8 mouse cellular contexts compared by ENCODE assay signal in genomic region chr9:98600094-98600493, GRCm38 (mm10). TPM values are rescaled to one million over a fixed set of nuclear protein-coding genes. Genes with fewer than 3 reads are reported as not detected.
DNase-seq lines count a peak whose midpoint lies in the region; ATAC-seq and TF ChIP-seq lines count a peak whose summit lies in the region.

No protein-coding gene starts in this region.

- no peak overlapping the region for H3K4me3 ChIP-seq in heart, embryonic 12.5 days
- H3K4me3 ChIP-seq in heart, adult 2 months, result no peak overlapping the region
- H3K4me3 ChIP-seq in E14TG2a.4 (replicated peaks; ENCODE audit: low read length), result peak overlapping the region; percentile 97
- H3K4me3 ChIP-seq in forebrain, embryonic 13.5 days, result peak overlapping the region; percentile 92; the same call in 1 of the 2 replicates
- H3K4me3 ChIP-seq in liver, postnatal 0 days (ENCODE audit: low read depth, low read length), result peak overlapping the region; percentile 93; the same call in 1 of the 2 replicates

- no peaks in the 10 kb centered on the region; the same call in 1 of the 2 replicates for H3K79me2 ChIP-seq in heart, adult 2 months (replicated peaks; ENCODE audit: control insufficient read depth, insufficient read depth, low read length)

- H3K9me3 ChIP-seq in heart, embryonic 12.5 days (replicated peaks), result peaks cover 4% of the 10 kb centered on the region; the same call in 1 of the 2 replicates
- H3K9me3 ChIP-seq in E14TG2a.4 (ENCODE audit: low read length), result 0 out of 2 replicates have a peak, but pooled peaks cover 4% of the 10 kb centered on the region
- no peaks in the 10 kb centered on the region for H3K9me3 ChIP-seq in forebrain, embryonic 13.5 days (replicated peaks)
- no peaks in the 10 kb centered on the region for H3K9me3 ChIP-seq in liver, postnatal 0 days (ENCODE audit: low read length)

- TF ChIP-seq POLR2A in heart, adult 2 months (IDR thresholded peaks at IDR 0.05; ENCODE audit: insufficient read depth, low read depth, low read length), result no peak

- peaks cover 33% of the 10 kb centered on the region for H3K36me3 ChIP-seq in heart, embryonic 12.5 days
- H3K36me3 ChIP-seq in heart, adult 2 months (ENCODE audit: control insufficient read depth, insufficient read depth, low read length), result no peaks in the 10 kb centered on the region
- peaks cover 39% of the 10 kb centered on the region for H3K36me3 ChIP-seq in E14TG2a.4 (ENCODE audit: insufficient read depth, low read length)
- H3K36me3 ChIP-seq in forebrain, embryonic 13.5 days (ENCODE audit: poor library complexity, severe bottlenecking), result peaks cover 32% of the 10 kb centered on the region
- peaks cover 27% of the 10 kb centered on the region for H3K36me3 ChIP-seq in liver, postnatal 0 days (replicated peaks; ENCODE audit: insufficient read depth, low read length)

- H3K27me3 ChIP-seq in heart, embryonic 12.5 days (replicated peaks), result no peaks in the 10 kb centered on the region; the same call in 1 of the 2 replicates
- no peaks in the 10 kb centered on the region for H3K27me3 ChIP-seq in heart, adult 2 months (ENCODE audit: control insufficient read depth, insufficient read depth, low read length)
- peaks cover 12% of the 10 kb centered on the region for H3K27me3 ChIP-seq in E14TG2a.4 (ENCODE audit: insufficient read depth, low read length)
- no peaks in the 10 kb centered on the region; the same call in 1 of the 2 replicates for H3K27me3 ChIP-seq in forebrain, embryonic 13.5 days
- H3K27me3 ChIP-seq in liver, postnatal 0 days (ENCODE audit: insufficient read depth, low read length), result no peaks in the 10 kb centered on the region

- DNase-seq in heart, adult 2 months, result no peak
- DNase-seq in liver, postnatal 0 days, result no peak
- no peak for DNase-seq in right cerebral cortex, postnatal 4 days
- no peak for DNase-seq in ovary, postnatal 36 days (ENCODE audit: low spot score)

- H3K27ac ChIP-seq in heart, embryonic 12.5 days (ENCODE audit: poor library complexity, severe bottlenecking), result no peak overlapping the region
- H3K27ac ChIP-seq in heart, adult 2 months, result no peak overlapping the region
- no peak overlapping the region for H3K27ac ChIP-seq in forebrain, embryonic 13.5 days
- H3K27ac ChIP-seq in liver, postnatal 0 days (ENCODE audit: low read depth), result no peak overlapping the region

- intact Hi-C loops in heart, adult 2 months (cut with DNase I), result no loop called here

- no peak for TF ChIP-seq CTCF in heart, adult 2 months (IDR thresholded peaks at IDR 0.05)
- no peak for TF ChIP-seq CTCF in E14TG2a.4 (conservative IDR thresholded peaks at IDR 0.05; ENCODE audit: low read length)
- no peak for TF ChIP-seq CTCF in liver, postnatal 0 days (IDR thresholded peaks at IDR 0.05; ENCODE audit: low read depth)

- WGBS in heart, embryonic 12.5 days, result 78% methylated on average over 6 of the region's 6 CpGs
- WGBS in heart, adult 2 months, result 70% methylated on average over 6 of the region's 6 CpGs
- WGBS in forebrain, embryonic 13.5 days, result 93% methylated on average over 6 of the region's 6 CpGs
- 70% methylated on average over 6 of the region's 6 CpGs for WGBS in liver, postnatal 0 days (ENCODE audit: insufficient replicate concordance)

- peaks cover 12% of the 10 kb centered on the region for H3K4me1 ChIP-seq in heart, embryonic 12.5 days (replicated peaks)
- H3K4me1 ChIP-seq in heart, adult 2 months (ENCODE audit: control insufficient read depth, insufficient read depth, low read length), result no peaks in the 10 kb centered on the region; the same call in 1 of the 2 replicates
- H3K4me1 ChIP-seq in E14TG2a.4 (replicated peaks; ENCODE audit: low read depth, low read length), result peaks cover 16% of the 10 kb centered on the region
- peaks cover 16% of the 10 kb centered on the region for H3K4me1 ChIP-seq in forebrain, embryonic 13.5 days
- H3K4me1 ChIP-seq in liver, postnatal 0 days (ENCODE audit: insufficient read depth), result peaks cover 12% of the 10 kb centered on the region; the same call in 1 of the 2 replicates

- TF ChIP-seq EP300 in heart, adult 2 months (IDR thresholded peaks at IDR 0.05; ENCODE audit: insufficient read depth, low read depth, low read length), result no peak
- TF ChIP-seq EP300 in liver, postnatal 0 days (IDR thresholded peaks at IDR 0.05; ENCODE audit: low read depth), result no peak

- peak overlapping the region; percentile 97 for H3K4me2 ChIP-seq in heart, embryonic 12.5 days
- peak overlapping the region; percentile 97 for H3K4me2 ChIP-seq in forebrain, embryonic 13.5 days
- peak overlapping the region; percentile 88 for H3K4me2 ChIP-seq in liver, postnatal 0 days (ENCODE audit: low read depth, low read length)

- ATAC-seq in heart, embryonic 12.5 days (ENCODE audit: insufficient number of reproducible peaks, low FRiP score), result no peak
- no peak for ATAC-seq in forebrain, embryonic 13.5 days
- ATAC-seq in liver, postnatal 0 days, result no peak
- no peak for ATAC-seq in megakaryocyte progenitor cell, adult 5-6 weeks (replicated peaks; ENCODE audit: poor library complexity)

- no peak overlapping the region for H3K9ac ChIP-seq in heart, embryonic 12.5 days
- no peak overlapping the region for H3K9ac ChIP-seq in heart, adult 2 months (ENCODE audit: low read depth, low read length)
- no peak overlapping the region for H3K9ac ChIP-seq in forebrain, embryonic 13.5 days
- H3K9ac ChIP-seq in liver, postnatal 0 days (replicated peaks), result no peak overlapping the region

RNA-seq across cellular contexts. Expression of gene Mrps22, which starts 1.4 kb away (rescaled TPM):
- 58.8 and 61.9 TPM in 2 replicates for polyA plus RNA-seq in heart, embryonic 12.5 days (2016; fragmentation: Nextera tagmentation; extraction: Ambion mirVana)
- total RNA-seq in heart, adult 2 months (2021), result 10 to 100 TPM; 28.7 to 33.3 TPM
- polyA plus RNA-seq in heart, adult 2 months (2012; rRNA removed), result 13.6 and 19.4 TPM in 2 replicates
- 68.4 and 69.6 TPM in 2 replicates for polyA plus RNA-seq in forebrain, embryonic 13.5 days (2015; fragmentation: Nextera tagmentation; extraction: Ambion mirVana)
- 25.9 and 26.0 TPM in 2 replicates for polyA plus RNA-seq in liver, postnatal 0 days (2015; fragmentation: Nextera tagmentation; extraction: Ambion mirVana)
- 39.6 and 44.2 TPM in 2 replicates for total RNA-seq in megakaryocyte progenitor cell, adult 5-6 weeks (2015)
- total RNA-seq in megakaryocyte progenitor cell, adult 5-6 weeks (2017), result 75.8 and 85.7 TPM in 2 replicates

RNA-seq across cellular contexts. Expression of gene Copb2, which starts 36.6 kb away (rescaled TPM):
- 153 and 159 TPM in 2 replicates for polyA plus RNA-seq in heart, embryonic 12.5 days (2016; fragmentation: Nextera tagmentation; extraction: Ambion mirVana)
- total RNA-seq in heart, adult 2 months (2021), result 100 to 1,000 TPM in 1 of 2 experiments, 10 to 100 TPM in 1; 93.0 to 103 TPM
- 35.2 and 68.4 TPM in 2 replicates for polyA plus RNA-seq in heart, adult 2 months (2012; rRNA removed)
- polyA plus RNA-seq in forebrain, embryonic 13.5 days (2015; fragmentation: Nextera tagmentation; extraction: Ambion mirVana), result 122 and 134 TPM in 2 replicates
- 66.0 and 70.7 TPM in 2 replicates for polyA plus RNA-seq in liver, postnatal 0 days (2015; fragmentation: Nextera tagmentation; extraction: Ambion mirVana)
- 169 and 203 TPM in 2 replicates for total RNA-seq in megakaryocyte progenitor cell, adult 5-6 weeks (2015)
- 183 and 190 TPM in 2 replicates for total RNA-seq in megakaryocyte progenitor cell, adult 5-6 weeks (2017)

Comparison
In these comparisons a context has a peak if more than half of its experiments do, and no peak if none do; other contexts are left out.
1. H3K4me3 ChIP-seq: peak in E14TG2a.4 (single experiment), forebrain, embryonic 13.5 days (single experiment) and liver, postnatal 0 days (single experiment); none in heart, embryonic 12.5 days (single experiment) and heart, adult 2 months (single experiment).
2. Peak in every context shown above with its lines, with median percentiles within 50 percentile points of each other: H3K4me2 ChIP-seq.